Mouse (Mus musculus): Measurements from ENCODE around the gene Arih2. TPM values are rescaled to one million over a fixed set of nuclear protein-coding genes. Genes with fewer than 3 reads are reported as not detected.
A peak's percentile ranks its signal among the peaks of the same experiment; 100 is the strongest.
"Not testable (repeated sequence)": the region's sequence is repeated elsewhere in the genome, so short reads cannot be mapped to it uniquely, and the experiment has no call there.

Gene Arih2
- total RNA-seq (2021): 10 to 100 TPM; 63.2 to 64.7 TPM
- long read RNA-seq, experiment 1, transcript Arih2-201 (16 exons, 3,924 nt): minor isoform, 11 of 30 reads
- long read RNA-seq, experiment 1, transcript Arih2-208 (1 exons, 3,664 nt): major isoform, 12 of 30 reads
- long read RNA-seq, experiment 1, partial matches to known transcripts: 0 of 30 reads
- long read RNA-seq, experiment 1, other reads (novel, unspliced or antisense): 7 of 30 reads
- long read RNA-seq, experiment 2, transcript Arih2-201 (16 exons, 3,924 nt): minor isoform, 18 of 50 reads
- long read RNA-seq, experiment 2, transcript Arih2-208 (1 exons, 3,664 nt): major isoform, 22 of 50 reads
- long read RNA-seq, experiment 2, partial matches to known transcripts: 1 of 50 reads
- long read RNA-seq, experiment 2, other reads (novel, unspliced or antisense): 9 of 50 reads

DNA sequence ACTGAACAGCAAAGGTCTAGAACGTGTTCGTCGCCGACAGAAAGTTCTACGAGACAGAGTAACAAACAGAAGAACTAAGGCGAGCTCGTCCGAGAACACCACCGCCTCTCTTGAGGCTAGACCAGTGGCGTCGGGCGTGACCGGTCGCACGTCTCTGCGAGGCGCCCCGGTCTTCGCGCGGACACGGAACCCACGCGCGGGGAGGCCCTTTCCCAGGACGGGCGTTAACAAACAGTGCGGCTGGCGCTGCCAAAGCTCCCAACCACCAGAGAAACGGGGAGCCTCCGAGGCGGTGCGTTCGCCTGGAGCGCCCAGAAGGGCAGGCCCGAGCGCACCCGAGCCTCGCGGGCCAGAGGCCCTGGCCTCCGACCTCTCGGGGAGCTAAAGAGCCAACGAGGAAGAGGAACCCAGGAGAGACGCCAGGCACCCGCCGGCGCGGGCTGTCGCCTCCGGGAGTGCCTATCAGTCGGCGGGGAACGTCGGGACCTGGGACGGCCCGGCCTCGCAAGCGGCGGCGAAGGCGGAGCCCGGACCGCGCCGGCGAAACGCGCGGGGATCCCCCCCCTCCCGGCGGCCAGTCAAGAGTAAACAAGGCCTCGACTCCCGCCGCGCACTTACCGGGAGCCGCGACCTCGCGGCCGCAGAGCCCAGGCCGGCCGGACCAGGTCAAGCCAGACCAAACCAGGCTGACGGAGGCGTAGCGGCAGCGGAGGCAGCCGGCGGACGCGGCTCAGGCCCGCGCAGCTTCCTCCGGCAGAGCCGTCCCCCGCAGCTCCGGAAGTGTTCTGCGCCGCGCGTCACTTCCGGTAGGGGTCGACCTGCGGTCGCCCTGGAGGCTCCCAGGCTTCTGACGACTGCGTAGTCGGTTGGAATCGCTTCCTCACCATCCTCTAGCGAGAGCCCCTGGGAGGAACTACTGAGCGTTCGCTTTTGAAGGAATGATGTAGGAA lies at the start of gene Arih2:
Arih2 (minus strand) TSS at position 776 of the 950 bp plus-strand sequence.
- intact Hi-C loops (cut with DNase I): no loop called here
- peak; percentile 89 to 90 for DNase-seq

DNA sequence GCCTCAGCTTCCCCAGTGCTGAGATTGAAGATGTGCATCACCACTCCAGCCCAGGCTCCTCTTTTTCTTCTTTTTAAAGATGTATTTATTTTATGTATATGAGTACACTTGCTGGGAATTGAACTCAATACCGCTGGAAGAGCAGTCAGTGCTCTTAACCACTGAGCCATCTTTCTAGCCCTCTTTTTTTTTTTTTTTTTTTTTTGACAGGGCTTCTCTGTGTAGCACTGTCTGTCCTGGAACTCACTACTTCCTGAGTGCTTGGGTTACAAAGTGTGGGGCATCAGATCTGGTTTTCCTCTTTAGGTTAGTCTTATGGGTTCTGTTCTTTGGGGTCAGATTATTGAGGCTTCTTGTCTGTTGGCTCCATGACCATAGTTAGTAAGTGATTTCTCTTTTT lies 45.3 kb upstream of the Arih2 start:
- DNase-seq: no peak
- intact Hi-C loops (cut with DNase I): no loop called here

DNA sequence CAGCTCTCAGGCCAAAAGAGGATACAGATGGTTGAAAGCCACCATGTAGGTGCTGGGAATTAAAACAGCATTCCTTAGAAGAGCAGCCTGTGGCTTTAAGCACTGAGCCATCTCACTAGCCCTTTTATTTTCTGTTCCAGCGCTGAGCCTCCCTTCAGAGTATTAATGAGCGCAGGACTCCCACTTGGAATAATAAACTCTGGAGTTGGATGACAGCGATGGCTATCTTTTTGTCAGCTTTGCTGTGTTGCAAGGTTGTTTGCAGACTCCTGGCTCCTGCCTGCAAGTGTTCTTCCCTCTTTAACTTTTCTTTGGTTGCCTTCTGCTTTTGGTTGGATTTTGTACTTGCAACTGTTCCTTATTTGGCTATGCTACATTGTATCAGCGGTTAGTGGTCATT lies 44.8 kb upstream of the Arih2 start:
- DNase-seq: no peak
- intact Hi-C loops (cut with DNase I): no loop called here

DNA sequence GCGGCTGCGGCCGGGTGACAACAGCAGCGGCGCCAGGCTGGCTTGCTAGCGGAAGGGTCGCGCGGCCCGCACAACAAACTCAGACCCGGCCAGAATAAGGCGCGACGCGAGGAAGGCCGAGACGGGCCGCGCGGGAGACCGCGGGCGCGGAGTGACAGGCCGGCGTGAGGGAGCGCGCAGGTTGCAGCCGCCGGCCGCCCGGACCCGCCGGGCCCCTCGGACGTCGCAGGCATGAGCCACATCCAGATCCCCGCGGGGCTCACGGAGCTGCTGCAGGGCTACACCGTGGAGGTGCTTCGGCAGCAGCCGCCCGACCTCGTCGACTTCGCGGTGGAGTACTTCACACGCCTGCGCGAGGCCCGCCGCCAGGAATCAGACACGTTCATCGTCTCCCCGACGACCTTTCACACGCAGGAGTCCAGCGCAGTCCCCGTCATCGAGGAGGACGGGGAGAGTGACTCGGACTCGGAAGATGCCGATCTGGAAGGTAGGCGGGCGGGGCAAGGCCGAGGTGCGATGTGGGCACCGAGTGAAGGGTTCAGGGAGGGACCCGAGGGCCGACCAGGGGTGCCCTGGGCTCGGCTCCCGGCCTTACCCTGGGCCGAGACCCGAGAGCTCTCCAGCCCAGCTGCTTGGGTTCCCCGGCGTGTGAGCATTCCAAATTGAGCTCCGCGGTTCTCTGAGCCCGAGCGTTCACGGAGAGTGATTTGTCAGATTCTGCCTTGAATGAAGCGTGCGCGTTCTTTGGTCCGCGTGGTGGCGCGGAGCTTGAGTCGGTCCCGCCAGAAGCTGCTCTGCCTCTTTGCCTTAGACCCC lies 43.2 kb upstream of the Arih2 start:
- intact Hi-C loops (cut with DNase I): no loop called here

DNA sequence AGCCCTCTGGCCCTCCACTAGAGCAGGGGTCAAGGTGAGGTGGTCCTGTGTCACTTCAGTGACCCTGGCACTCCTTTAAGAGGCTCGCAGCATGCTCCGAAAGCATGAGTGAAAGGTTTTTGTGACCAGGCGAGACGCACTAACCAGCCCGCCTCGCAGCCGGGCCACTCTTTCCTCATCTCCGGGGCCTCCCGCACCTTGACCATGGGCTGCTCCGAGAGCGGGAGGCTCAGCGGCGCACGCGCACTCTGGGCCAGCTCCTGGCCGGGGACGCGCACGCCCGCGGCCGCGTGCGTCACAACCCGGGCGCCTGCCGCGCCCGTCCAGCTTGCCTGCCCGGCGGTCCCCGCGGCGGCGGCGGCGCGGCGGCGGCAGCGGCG lies 42.6 kb upstream of the Arih2 start:
- peak; percentile 82 for DNase-seq

More for the DNA sequence above, 43.2 kb upstream of the Arih2 start:
- DNase-seq: peak; percentile 22 to 46

DNA sequence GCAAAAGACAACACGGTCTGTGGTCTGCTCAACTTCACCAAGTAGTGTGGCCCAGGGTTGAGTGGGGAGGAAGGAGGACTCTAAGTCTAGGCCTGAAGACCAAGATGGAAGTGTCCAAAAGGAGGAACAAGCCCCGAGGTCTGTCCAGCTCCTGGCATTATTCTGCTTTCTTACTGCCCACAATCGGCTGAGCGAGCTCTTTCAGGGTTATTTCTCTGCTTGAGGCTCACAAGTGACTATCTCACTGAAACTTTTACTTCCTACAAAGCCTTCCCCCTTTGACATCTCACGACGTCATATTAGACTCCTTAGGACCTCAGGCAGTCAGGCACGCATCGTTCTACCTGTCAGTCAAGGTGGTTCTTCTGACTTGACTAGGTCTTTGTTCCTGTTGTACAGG lies 42.2 kb upstream of the Arih2 start:
- intact Hi-C loops (cut with DNase I): no loop called here

More for the DNA sequence above, 42.6 kb upstream of the Arih2 start:
- intact Hi-C loops (cut with DNase I): no loop called here

DNA sequence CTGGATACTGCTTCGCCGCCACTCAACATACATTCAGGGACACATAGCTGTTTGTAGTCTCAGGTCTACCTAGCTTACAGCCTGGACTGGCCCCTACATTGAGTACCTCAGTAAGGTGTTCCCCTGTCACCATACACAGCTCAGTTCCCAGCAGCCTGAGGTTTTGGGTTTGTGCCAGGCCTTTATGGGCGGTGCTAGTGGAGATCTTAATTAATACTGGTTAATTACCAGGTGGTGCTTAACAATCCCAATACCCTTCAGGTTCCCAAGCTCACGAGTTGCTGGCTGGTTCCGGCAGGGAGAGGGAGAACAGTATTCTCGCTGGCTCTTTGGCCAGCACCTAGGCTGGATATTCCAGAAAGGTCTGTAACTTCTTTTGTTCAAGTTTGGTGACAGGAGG lies 41.7 kb upstream of the Arih2 start:
- DNase-seq: no peak
- intact Hi-C loops (cut with DNase I): no loop called here

More for the DNA sequence above, 42.2 kb upstream of the Arih2 start:
- DNase-seq: no peak

DNA sequence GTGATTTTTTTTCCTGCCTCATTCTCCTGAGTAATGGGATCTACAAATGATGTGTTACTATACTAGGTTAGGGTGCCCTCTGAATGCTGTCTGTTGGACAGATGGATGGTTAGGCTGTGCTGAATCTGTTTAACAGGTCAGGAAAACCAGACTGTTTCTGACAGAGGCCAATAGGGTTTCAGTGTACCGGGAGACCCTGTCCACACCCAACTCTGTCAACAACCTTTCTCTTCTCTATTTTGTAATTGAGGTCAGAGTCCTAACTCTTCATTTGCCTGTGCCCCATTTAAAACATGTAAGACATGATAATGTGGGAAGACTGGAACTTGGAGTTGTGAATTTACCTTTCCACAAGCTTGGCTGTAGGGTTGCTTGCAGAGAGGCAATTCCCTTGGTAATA lies 40.8 kb upstream of the Arih2 start:
- DNase-seq: no peak
- intact Hi-C loops (cut with DNase I): no loop called here

DNA sequence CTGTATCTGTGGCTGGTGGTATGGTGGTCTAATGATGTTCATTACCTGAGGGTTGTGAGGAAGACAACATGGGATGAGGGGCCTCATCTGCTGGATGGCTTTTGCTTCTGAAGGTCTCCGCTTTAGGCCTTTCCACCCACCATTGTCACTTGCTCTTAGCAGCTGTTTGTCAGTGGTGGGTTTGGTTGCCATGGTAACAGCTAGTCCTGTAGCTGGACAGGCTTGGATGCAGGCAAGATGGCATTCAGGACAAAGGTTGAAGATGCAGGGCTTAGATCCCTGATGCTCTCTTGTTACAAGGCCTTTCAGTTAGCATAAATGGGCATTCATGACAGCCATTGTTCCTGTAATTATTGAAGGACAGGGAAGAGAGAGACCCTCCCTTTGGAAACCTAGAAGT lies 39.9 kb upstream of the Arih2 start, which contains the start of gene Prkar2a:
Prkar2a (plus strand) TSS at position 209 of the 400 bp plus-strand sequence.
- intact Hi-C loops (cut with DNase I): no loop called here
- DNase-seq: no peak

DNA sequence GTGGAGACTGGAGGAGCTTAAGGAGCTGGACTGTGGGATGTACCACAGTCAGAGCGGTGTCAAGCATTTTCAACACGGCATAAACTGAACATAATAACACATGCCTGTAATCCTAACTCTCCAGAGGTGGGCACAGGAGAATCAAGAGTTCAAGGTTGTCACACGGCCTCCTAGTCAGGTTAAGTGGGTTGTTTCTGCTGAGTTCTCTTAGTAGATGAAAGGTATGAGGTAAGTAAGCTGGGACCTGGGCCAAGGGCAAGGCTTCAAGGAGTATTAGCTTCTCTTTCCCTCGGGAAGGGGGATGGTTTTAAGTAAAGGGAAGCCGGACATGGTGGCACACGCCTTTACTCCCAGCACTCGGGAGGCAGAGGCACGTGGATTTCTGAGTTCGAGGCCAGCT lies 39.3 kb upstream of the Arih2 start:
- intact Hi-C loops (cut with DNase I): no loop called here
- DNase-seq: no peak

DNA sequence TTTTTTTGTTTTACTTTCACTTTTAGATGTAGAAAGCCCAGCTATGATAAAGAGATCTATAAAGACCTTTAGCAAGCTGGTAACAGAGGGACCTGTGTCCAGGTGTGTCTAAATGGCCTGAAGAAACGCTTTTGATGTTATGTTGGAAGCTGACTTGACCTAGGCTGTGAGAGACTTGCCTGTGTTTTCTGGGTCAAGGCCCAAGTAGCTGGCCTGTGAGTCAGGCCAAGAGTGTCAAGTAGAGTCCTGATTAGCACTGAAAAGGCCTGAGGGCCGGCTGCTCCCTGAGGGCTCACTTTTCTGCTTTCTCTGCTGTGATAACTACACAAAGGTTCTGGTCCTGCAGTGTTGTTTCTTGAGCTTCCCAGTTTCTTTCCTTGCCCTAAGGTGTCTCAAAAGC lies 38.5 kb upstream of the Arih2 start:
- intact Hi-C loops (cut with DNase I): no loop called here
- no peak for DNase-seq

DNA sequence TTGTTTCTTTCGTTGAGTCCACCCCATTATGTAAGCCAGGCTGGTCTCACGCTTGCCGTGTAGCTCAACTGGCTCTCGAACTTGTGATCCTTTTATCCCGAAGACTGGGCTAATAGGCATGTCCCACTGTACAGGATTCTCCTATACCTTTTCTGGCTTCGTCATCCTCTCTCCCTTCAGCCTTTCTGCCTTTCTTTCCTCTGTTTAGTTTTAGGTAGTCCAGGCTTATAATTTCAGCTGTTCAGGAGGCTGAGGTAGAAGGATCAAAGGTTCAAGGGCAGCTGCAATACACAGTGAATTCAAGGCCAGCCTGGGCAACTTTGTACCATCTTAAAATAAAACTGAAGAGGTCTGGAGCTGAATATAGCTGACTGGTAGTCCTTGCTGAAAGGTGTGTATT lies 38.0 kb upstream of the Arih2 start:
- no peak for DNase-seq
- intact Hi-C loops (cut with DNase I): no loop called here

DNA sequence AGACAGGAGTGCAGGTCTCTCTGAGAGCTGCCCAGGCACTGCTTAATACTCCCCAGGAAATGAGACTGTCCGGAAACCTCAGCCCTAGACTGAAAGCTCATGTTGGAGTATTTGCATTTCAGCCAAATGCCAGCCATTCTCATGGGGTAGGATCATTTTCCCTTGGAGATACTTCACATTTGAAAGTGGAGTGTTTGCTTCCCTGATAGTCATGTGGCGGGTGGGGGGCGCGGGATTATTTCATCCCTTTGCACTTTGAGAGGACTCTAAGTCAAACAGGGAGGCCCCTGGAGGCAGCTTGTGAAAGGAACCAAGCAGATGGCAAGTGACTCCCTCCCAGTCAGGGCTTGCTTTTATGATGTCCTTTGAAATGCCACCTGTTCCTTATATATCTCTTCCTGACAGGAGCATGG lies 37.3 kb upstream of the Arih2 start:
- intact Hi-C loops (cut with DNase I): no loop called here
- DNase-seq: no peak

DNA sequence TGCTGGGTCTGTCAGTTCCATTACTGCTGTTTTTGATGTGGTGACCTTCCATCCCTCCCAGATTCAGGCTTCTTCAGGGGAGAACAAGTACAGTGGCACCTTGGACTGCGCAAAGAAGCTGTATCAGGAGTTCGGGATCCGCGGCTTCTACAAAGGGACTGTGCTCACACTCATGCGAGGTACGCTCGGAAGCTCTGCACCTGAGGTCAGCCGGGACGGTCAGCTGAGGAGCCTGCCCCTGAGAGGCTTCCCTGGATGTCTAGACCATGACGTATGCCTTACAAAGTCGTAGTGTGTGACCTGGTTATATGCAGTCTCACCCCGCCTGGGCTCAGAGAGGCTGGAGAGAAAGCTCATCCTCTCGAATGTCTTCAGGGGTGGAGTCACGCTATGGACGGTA lies 30.8 kb upstream of the Arih2 start:
- intact Hi-C loops (cut with DNase I): no loop called here
- no peak for DNase-seq

DNA sequence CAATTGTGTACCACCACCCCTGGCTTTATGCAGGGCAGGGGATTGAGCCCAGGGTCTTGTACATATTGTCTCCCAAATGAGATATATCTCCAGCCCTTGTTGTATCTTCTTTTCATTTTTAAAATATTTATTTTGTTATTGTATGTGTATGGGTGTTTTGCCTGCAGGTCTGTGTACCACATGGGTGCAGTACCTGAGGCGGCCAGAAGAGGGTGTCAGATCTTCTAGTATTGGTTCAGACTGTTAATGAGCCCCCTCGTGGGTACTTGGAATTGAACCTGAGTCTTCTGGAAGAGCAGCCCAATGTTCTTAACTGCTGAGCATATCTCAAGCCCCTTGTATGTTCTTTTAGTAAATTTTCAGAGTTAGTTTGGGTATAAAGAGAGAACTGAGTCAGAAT lies 24.0 kb upstream of the Arih2 start:
- DNase-seq: no peak
- intact Hi-C loops (cut with DNase I): no loop called here

DNA sequence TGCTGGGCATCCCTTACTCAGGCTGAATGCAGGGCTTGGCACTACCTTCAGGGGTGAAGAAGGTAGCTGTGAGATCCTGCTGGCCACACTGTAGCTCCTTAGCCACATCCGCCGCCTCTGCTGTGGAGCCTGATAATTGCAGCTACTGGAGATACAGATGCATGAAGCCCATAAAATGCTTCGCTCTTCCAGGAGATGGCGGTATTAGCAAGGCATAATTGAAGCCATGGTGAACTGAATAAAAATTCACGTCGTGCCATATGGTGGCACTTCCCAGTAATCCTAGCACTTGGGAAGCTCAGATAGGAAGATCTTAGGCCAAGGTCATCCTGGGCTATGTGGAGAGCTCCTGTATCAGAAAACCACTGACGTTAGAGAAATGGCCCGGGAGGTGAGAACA lies 20.7 kb upstream of the Arih2 start:
- intact Hi-C loops (cut with DNase I): no loop called here
- no peak for DNase-seq

DNA sequence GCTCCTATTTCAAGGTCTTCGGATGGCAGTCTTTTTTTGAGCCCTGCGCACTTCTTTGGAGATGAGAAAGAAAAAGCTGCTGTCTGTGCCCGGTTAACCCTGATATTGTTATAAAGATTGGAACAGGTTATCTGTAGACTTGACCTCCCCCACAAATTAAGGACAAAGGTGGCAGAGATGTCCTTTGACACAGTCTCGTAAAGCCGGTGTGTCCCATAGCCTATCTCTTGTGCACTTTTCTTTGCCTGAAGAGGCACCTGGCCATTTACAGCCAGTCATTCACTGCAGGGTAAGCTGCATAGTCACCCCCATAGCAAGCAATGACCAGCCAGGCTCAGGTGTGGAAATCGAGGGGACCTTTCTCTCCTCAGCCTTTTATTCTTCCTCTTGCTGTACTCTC lies 13.5 kb upstream of the Arih2 start:
- no peak for DNase-seq
- intact Hi-C loops (cut with DNase I): no loop called here

DNA sequence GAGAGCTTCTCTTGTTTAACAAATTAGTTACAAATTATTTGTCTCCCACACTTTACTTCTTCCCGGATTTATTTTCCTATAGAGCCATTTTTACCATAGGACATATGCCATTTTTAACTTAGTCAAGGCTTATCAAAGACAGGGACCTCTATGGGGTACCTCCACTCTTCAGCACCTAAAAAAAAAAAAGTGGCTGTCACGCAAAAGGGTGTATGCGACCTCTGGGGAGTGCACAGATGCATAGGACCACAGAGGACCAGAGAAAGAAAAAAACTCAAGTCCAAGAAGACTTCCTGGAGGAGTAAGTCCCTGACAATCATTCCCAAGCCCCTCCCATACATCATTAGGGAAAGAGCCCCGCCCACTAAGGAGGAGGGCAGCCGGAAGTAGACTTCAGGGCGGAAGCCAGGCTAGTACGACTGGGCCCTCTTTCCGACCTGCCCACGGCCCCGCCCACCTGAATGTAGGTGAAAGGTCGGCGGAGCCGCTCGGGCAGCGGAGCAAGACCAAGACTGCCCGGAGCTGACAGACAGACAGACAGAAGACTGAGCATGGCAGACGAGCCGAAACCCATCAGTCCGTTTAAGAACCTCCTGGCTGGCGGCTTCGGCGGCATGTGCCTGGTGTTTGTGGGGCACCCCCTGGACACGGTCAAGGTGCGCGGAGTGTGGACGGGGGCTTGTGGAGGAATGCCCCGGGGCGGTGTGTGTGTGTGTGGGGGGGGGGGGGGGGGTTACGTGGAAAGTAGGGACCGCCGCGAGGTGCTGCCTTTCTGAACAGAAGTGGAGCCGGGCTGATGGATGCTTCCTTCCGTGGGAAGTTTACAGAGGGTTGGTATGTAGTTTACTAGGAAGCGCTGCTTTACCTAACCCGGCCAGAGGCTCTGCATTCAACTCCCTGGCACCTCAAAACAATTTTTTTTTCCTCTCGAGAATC lies 12.8 kb upstream of the Arih2 start, which contains the start of gene Slc25a20:
Slc25a20 (plus strand) TSS at position 412 of the 936 bp plus-strand sequence.
- intact Hi-C loops (cut with DNase I): no loop called here

DNA sequence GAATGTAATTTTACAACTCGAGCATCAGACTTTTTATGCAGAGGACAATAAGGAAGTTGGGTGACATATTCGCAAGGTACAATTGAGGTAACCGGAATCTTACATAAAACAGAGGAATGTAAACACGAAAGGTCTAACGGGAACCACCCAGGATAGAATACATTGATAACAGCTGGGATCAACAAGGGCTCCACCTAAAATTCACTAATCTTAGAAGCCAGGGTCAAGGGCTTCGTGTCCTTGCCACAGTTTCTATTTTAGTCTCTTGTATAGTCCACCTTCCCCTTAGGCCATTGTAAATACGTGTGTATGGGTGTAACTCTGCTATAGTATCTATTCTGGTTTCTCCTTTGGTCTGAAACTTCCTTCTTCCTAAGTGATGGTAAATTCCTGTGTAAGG lies 6.7 kb upstream of the Arih2 start:
- DNase-seq; intact Hi-C loops (cut with DNase I): not testable (repeated sequence)

More for the DNA sequence above, 12.8 kb upstream of the Arih2 start, which contains the start of gene Slc25a20:
- DNase-seq: peak; percentile 69 to 75

Data from gastrocnemius, postnatal 36 days (tissue).